Mouse (Mus musculus): Measurements from ENCODE around the gene Nrbf2. TPM values are rescaled to one million over a fixed set of nuclear protein-coding genes. Genes with fewer than 3 reads are reported as not detected.

Nrbf2 gene
- polyA plus RNA-seq, 1 experiment from 2014 or later = 47.5 TPM

- DNase-seq (ENCODE audit: low spot score) = no peak
These were observed 66.1 kb downstream of the Nrbf2 start for GRCm38 (mm10) chr10:67218873-67219565.

- peak; percentile 23 for DNase-seq (ENCODE audit: low spot score)
These were observed 68.2 kb downstream of the Nrbf2 start for GRCm38 (mm10) chr10:67216872-67217271.

Other genes starting within 250 kb of the Nrbf2 start
- gene Jmjd1c, start 189.2 kb downstream of the Nrbf2 start, polyA plus RNA-seq (2015; fragmentation: Nextera tagmentation; extraction: Ambion mirVana) = 53.5 and 61.4 TPM in 2 replicates
- 18.1 and 18.2 TPM in 2 replicates for gene Reep3, start 188.4 kb downstream of the Nrbf2 start, polyA plus RNA-seq (2015; fragmentation: Nextera tagmentation; extraction: Ambion mirVana)